Mouse (Mus musculus) midbrain, postnatal 0 days (tissue): ENCODE results near the gene Wdr62. TPM values are rescaled to one million over a fixed set of nuclear protein-coding genes. Genes with fewer than 3 reads are reported as not detected.

ENCODE experiments used
- ATAC-seq: fragments of 200-750 bp; cut with Nextera tagmentation; 2 replicates; pipeline ENCODE4 v1.8.0; 2017; ENCODE audit warnings: moderate number of reproducible peaks, mild to moderate bottlenecking, moderate TSS enrichment, moderate library complexity; ENCODE audit not compliant: low FRiP score
- DNase-seq: peaks from one replicate; pipeline ENCODE4 v3.0.0-alpha.2; 2015; ENCODE audit warnings: low spot score
- H3K27ac ChIP-seq: fragments of 300-500 bp; sonication (generic); 2 replicates; pipeline ENCODE4 v1.5.1; 2014; ENCODE audit warnings: low read depth, mild to moderate bottlenecking, low read length, mixed read lengths
- H3K27me3 ChIP-seq: fragments of 300-500 bp; sonication (generic); 2 replicates; pipeline ENCODE4 v1.6.1; 2014; ENCODE audit warnings: low read length, control low read depth, mixed read lengths; ENCODE audit not compliant: insufficient read depth
- H3K36me3 ChIP-seq: fragments of 300-500 bp; sonication (generic); 2 replicates; pipeline ENCODE4 v1.6.1; 2014; ENCODE audit warnings: low read length, control low read depth, mixed read lengths; ENCODE audit not compliant: insufficient read depth
- H3K4me1 ChIP-seq: fragments of 300-500 bp; sonication (generic); 2 replicates; pipeline ENCODE4 v1.6.1; 2014; ENCODE audit warnings: mild to moderate bottlenecking, control low read depth, antibody characterized with exemption, low read length, mixed read lengths; ENCODE audit not compliant: insufficient read depth
- H3K4me2 ChIP-seq: fragments of 300-500 bp; sonication (generic); 2 replicates; pipeline ENCODE4 v1.6.1; 2014; ENCODE audit warnings: low read depth, mild to moderate bottlenecking, low read length, mixed read lengths; ENCODE audit not compliant: poor library complexity, severe bottlenecking
- H3K4me3 ChIP-seq: fragments of 300-500 bp; sonication (generic); 2 replicates; pipeline ENCODE4 v1.5.1; 2014; ENCODE audit warnings: low read depth, mild to moderate bottlenecking, low read length, moderate library complexity
- H3K9ac ChIP-seq: fragments of 300-500 bp; sonication (generic); replicated peaks from 2 replicates; pipeline ENCODE4 v1.6.1; 2014; ENCODE audit warnings: mild to moderate bottlenecking, low read length, moderate library complexity, mixed read lengths; ENCODE audit not compliant: poor library complexity, severe bottlenecking
- H3K9me3 ChIP-seq: fragments of 300-500 bp; sonication (generic); 2 replicates; pipeline ENCODE4 v1.6.1; 2016; ENCODE audit warnings: low read length, control low read depth
- CTCF ChIP-seq: IDR thresholded peaks from 2 replicates; pipeline ENCODE4 v1.5.1; 2016; ENCODE audit warnings: antibody characterized with exemption, mild to moderate bottlenecking
- WGBS: fragments of 180-500 bp; shearing (Covaris S2); extraction: QIAGEN DNeasy Blood & Tissue Kit; methylation state at CpG from one replicate; pipeline ENCODE4 v1.1.7; 2014; 5-methylcytosine and 5-hydroxymethylcytosine counted together
- polyA plus RNA-seq: library from polyadenylated mRNA; unstranded; fragments of >200 nt; fragmentation: Nextera tagmentation; extraction: Ambion mirVana; gene quantifications from 2 replicates; pipeline ENCODE4 v1.2.1, GENCODE M21; 2015
- total RNA-seq: library from RNA; depleted of rRNA; stranded (reverse); fragments of >200 nt; gene quantifications from 2 replicates; pipeline ENCODE4 v1.2.3, GENCODE M21; 2014; rRNA removed

The Wdr62 gene
- 1.7 and 24.3 TPM in 2 replicates for total RNA-seq
- polyA plus RNA-seq = 3.3 and 4.1 TPM in 2 replicates

DNA sequence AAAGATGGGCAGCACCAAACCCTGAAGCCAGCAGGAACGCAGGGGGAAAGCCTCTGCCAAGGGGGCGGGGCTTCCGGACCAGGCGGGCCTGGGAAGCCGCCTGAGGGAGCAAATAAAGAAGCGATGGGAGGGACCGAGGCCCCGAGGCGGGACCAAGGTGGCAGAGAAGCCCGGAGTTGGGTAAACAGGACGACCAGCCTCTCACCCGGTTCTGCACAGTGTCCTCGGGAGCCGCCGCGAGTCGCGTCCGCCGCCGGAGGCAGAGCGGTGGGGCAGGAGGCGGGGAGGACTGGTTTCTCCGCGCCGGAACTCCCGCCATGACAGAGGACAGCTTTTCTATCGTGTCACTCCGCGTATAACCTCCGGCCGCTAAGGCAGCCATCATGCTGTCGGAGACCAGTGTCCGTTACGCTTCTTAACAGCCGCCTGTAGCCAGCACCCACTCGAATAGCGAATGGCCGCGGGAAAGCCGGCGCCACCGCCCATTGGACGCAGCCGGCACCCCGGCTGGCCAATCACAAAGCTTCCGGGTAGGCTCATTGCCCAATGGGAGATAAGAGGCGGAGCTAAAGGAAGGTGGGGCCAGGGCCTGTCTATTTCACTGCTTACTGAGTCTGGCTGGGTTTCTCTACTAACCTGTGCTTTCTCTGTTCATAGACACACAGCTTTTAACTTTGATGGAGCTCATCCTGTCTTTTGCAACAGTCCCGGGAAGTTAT, at the start of gene Wdr62, which contains the start of gene Thap8:
TSS of gene Wdr62 (minus strand) at position 469 of the 719 bp plus-strand sequence.
TSS of gene Thap8 (plus strand) at position 144 of the 719 bp plus-strand sequence.
- peak within 1 kb of the TSS; percentile 61 for H3K9ac ChIP-seq
- H3K27ac ChIP-seq = peak within 1 kb of the TSS; percentile 98
- no peaks in the 10 kb centered on the region for H3K36me3 ChIP-seq
- peak within 1 kb of the TSS; percentile 65 for H3K4me3 ChIP-seq
- H3K4me1 ChIP-seq = 0 out of 2 replicates have a peak, but pooled peaks cover 2% of the 10 kb centered on the region
- peak within 1 kb of the TSS; percentile 91 for H3K4me2 ChIP-seq
- TF ChIP-seq CTCF = no peak
- ATAC-seq = peak; percentile 95
- no peaks in the 10 kb centered on the region for H3K27me3 ChIP-seq
- H3K9me3 ChIP-seq = no peaks in the 10 kb centered on the region
- DNase-seq = peak; percentile 97
- WGBS = under 1% methylated on average over 49 of the region's 49 CpGs

DNA sequence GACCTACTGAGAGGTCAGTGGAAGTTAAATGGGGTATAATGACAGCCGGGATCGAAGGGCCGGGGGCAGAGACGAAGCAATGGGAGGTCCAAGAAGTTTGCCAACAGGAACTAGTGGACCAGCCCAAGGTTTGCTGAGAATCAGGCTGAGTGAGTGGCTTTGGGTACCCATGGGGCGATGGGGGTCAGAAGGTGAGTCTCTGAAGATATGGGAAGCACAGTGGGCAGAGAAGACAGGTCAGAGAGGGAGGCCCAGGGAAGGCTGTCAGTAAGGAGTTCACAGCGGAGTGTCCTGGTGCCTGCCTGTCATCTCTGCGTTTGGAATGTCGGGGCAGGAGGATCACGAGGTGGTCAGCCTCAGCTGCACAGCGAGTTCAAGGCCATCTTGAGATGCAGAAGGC, 48.2 kb upstream of the Wdr62 start:
- no peak for TF ChIP-seq CTCF
- Histone ChIP-seq H3K9me3 (no peaks in the 10 kb centered on the region), H3K4me2 (no peak overlapping the region), H3K27me3 (no peaks in the 10 kb centered on the region), H3K4me1 (no peaks in the 10 kb centered on the region), H3K9ac (no peak overlapping the region), H3K27ac (no peak overlapping the region), H3K36me3 (no peaks in the 10 kb centered on the region), H3K4me3 (no peak overlapping the region)
- WGBS = 57% methylated on average over 10 of the region's 10 CpGs
- ATAC-seq (no peak), DNase-seq (no peak)

DNA sequence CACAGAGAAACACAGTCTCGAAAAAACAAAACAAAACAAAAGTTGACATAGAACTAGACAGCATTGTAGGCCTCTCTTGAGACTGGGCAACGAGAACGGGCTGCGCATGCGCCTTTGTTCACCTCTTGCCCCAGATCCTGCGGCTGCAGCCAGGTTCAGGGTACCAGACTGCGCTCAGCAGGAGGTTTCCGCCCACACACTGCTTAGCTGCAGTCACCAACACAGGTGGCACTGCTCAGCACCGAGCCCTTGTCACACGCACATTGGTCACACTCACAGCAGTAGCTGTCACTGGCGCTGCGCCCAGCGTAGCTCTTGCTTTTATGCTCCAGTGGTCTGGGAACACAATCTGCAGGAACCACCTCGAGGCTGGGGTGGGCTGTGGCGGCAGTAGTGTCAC, 46.9 kb upstream of the Wdr62 start:
- Histone ChIP-seq H3K4me1 (no peaks in the 10 kb centered on the region), H3K27me3 (no peaks in the 10 kb centered on the region), H3K9me3 (no peaks in the 10 kb centered on the region), H3K4me3 (no peak overlapping the region), H3K4me2 (no peak overlapping the region), H3K9ac (no peak overlapping the region), H3K27ac (no peak overlapping the region), H3K36me3 (no peaks in the 10 kb centered on the region)
- no peak for TF ChIP-seq CTCF
- DNase-seq = peak; percentile 77
- 59% methylated on average over 15 of the region's 15 CpGs for WGBS
- no peak for ATAC-seq

DNA sequence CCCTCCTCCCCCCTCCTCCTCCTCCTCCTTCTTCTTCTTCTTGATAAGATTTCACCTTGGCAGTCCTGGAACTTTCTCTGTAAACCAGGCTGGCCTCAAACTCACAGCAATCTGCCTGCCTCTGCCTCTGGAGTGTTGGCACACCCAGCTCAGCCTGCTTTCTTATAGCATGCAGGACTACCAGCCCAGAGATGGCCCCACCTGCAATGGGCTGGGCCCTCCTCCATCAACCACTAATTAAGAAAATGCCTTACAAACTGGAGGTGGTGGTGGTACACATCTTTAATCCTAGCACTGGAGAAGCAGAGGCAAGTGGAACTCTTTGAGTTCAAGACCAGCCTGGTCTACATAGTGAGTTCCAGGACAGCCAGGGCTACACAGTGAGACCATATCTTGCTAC, 46.2 kb upstream of the Wdr62 start:
- no peaks in the 10 kb centered on the region for H3K4me1 ChIP-seq
- H3K9me3 ChIP-seq = no peaks in the 10 kb centered on the region
- TF ChIP-seq CTCF = no peak
- no peak overlapping the region for H3K9ac ChIP-seq
- no peaks in the 10 kb centered on the region for H3K36me3 ChIP-seq
- no peak for DNase-seq
- ATAC-seq = no peak
- no peak overlapping the region for H3K4me3 ChIP-seq
- no peak overlapping the region for H3K4me2 ChIP-seq
- no peaks in the 10 kb centered on the region for H3K27me3 ChIP-seq
- no peak overlapping the region for H3K27ac ChIP-seq

DNA sequence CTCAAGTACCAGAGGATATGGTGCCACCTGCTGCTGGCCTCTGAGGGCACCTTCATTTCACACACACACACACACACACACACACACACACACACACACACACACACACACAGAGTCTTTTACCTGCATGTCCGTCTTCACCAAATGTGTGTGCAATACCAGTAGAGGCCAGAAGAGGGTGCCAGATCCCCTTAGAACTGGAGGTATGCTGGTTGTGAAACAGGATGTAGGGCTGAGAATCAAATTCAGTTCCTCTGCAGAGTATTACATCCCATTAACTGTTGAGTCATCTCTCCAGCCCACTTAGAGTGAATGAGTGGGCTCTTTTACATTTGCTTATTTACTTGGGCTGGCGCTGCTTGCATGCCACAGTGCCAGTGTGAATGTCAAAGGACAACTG, 45.1 kb upstream of the Wdr62 start:
- no peaks in the 10 kb centered on the region for H3K36me3 ChIP-seq
- DNase-seq = no peak
- no peak for ATAC-seq
- no peaks in the 10 kb centered on the region for H3K27me3 ChIP-seq
- TF ChIP-seq CTCF = peak; percentile 74
- H3K4me3 ChIP-seq = no peak overlapping the region
- no peaks in the 10 kb centered on the region for H3K9me3 ChIP-seq
- WGBS = 59% methylated on average over 2 of the region's 2 CpGs
- H3K27ac ChIP-seq = no peak overlapping the region
- no peak overlapping the region for H3K4me2 ChIP-seq
- H3K9ac ChIP-seq = no peak overlapping the region
- no peaks in the 10 kb centered on the region for H3K4me1 ChIP-seq

DNA sequence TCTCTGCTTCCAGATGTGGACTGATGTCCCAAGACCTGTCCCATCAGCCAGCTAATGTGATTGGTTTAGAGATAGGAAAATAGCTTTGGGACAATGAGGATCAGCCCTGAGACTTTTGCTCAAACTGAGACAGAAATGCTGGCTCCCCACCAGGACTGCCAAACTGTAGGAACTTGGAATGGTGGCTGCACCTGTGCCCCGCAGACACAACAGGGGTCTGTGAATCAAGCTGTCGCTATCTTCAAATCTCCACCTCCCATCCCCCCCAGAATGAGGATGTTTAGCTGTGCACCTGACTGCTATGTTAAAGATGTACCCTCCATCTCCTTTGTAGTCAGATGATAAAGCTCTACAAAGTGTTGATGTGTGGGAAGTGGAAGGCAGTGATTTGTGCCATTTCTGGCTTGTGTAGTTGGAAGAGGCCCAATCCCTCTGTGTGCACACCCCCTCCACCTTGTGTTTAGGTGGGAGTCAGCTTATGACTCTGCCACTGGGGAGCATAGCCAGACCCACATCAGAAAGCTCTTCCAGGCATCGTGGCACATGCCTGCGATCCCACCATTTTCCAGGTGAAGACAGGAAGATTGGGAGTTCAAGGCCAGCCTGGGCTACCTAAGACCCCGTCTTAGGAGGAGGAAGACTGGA, 44.2 kb upstream of the Wdr62 start:
- 86% methylated on average over 5 of the region's 5 CpGs for WGBS
- no peaks in the 10 kb centered on the region for H3K36me3 ChIP-seq
- H3K4me2 ChIP-seq = no peak overlapping the region
- H3K27ac ChIP-seq = no peak overlapping the region
- H3K9me3 ChIP-seq = no peaks in the 10 kb centered on the region
- no peaks in the 10 kb centered on the region for H3K4me1 ChIP-seq
- H3K27me3 ChIP-seq = no peaks in the 10 kb centered on the region
- H3K4me3 ChIP-seq = no peak overlapping the region
- H3K9ac ChIP-seq = no peak overlapping the region
- ATAC-seq = no peak
- DNase-seq = no peak
- no peak for TF ChIP-seq CTCF
